Mouse (Mus musculus) stomach, embryonic 16.5 days (tissue): ENCODE results near the gene Fam124b. TPM values are rescaled to one million over a fixed set of nuclear protein-coding genes. Genes with fewer than 3 reads are reported as not detected.

ENCODE experiments used
- ATAC-seq: fragments of 200-750 bp; cut with Nextera tagmentation; 2 replicates; pipeline ENCODE4 v1.8.0; 2017; ENCODE audit warnings: moderate number of reproducible peaks, moderate TSS enrichment; ENCODE audit not compliant: insufficient read depth, low FRiP score
- H3K27ac ChIP-seq: fragments of 300-500 bp; sonication (generic); 2 replicates; pipeline ENCODE4 v1.5.1; 2014; ENCODE audit warnings: low read length
- H3K27me3 ChIP-seq: fragments of 300-500 bp; sonication (generic); 2 replicates; pipeline ENCODE4 v1.6.1; 2014; ENCODE audit warnings: low read length, control low read depth, mixed read lengths; ENCODE audit not compliant: control insufficient read depth, insufficient read depth
- H3K36me3 ChIP-seq: fragments of 300-500 bp; sonication (generic); 2 replicates; pipeline ENCODE4 v1.6.1; 2014; ENCODE audit warnings: low read length; ENCODE audit not compliant: control insufficient read depth, insufficient read depth
- H3K4me1 ChIP-seq: fragments of 300-500 bp; sonication (generic); 2 replicates; pipeline ENCODE4 v1.6.1; 2014; ENCODE audit warnings: low read length, control low read depth, mixed read lengths; ENCODE audit not compliant: control insufficient read depth, insufficient read depth
- H3K4me2 ChIP-seq: fragments of 300-500 bp; sonication (generic); 2 replicates; pipeline ENCODE4 v1.6.1; 2014; ENCODE audit warnings: low read depth, low read length, mixed read lengths
- H3K4me3 ChIP-seq: fragments of 300-500 bp; sonication (generic); replicated peaks from 2 replicates; pipeline ENCODE4 v1.5.1; 2014; ENCODE audit warnings: mild to moderate bottlenecking, low read length
- H3K9ac ChIP-seq: fragments of 300-500 bp; sonication (generic); 2 replicates; pipeline ENCODE4 v1.6.1; 2014; ENCODE audit warnings: low read length
- H3K9me3 ChIP-seq: fragments of 300-500 bp; sonication (generic); replicated peaks from 2 replicates; pipeline ENCODE4 v1.6.1; 2016; ENCODE audit warnings: low read length, control low read depth; ENCODE audit not compliant: control insufficient read depth
- WGBS: fragments of 180-500 bp; shearing (Covaris S2); extraction: QIAGEN DNeasy Blood & Tissue Kit; methylation state at CpG from one replicate; pipeline ENCODE4 v1.1.7; 2014; 5-methylcytosine and 5-hydroxymethylcytosine counted together
- polyA plus RNA-seq: library from polyadenylated mRNA; unstranded; fragments of >200 nt; fragmentation: Nextera tagmentation; extraction: Ambion mirVana; gene quantifications from 2 replicates; pipeline ENCODE4 v1.2.1, GENCODE M21; 2015

Fam124b gene
- polyA plus RNA-seq, 1 experiment from 2014 or later, result 0.71 TPM

DNA sequence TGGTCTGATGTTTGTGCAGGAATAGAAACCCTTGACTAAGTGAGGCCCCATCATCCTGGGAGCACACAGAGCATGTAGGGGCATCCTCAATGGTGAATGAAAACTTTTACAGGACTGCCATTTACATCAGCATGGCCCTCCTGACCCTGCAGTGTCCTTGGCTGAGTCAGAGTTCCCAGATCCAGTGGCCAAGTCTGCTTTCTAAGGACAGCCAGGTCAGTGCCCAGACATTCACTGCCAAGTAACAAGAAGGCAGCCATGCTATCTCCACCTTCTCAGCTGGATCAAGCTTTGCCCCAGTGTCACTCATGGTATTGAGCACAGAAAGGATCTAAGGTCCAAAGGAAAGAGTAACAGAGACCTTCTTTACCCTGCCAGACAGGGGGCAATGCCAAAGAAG lies 58.7 kb downstream of the Fam124b start:
- no peak overlapping the region for H3K27ac ChIP-seq

DNA sequence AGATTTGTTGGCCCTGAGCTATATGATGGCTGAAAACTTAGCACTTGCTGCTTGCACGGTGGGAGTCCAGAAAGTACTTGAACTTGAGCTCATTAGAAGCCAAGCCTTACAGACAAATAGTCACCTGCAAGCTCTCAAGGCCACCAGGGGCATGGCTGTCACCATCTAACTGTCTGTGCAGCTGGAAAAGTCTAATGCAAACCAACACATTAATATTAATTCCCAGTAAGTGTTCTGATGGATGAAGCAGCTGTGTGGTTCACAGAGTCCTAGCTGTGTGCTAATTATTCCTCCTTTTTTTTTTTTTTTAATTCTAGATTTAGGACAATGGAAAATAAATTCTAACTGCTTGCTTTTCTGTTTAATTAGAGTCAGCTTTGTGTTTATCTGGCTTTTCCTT lies 63.4 kb downstream of the Fam124b start:
- H3K36me3 ChIP-seq, result no peaks in the 10 kb centered on the region
- no peak overlapping the region for H3K9ac ChIP-seq
- H3K9me3 ChIP-seq, result no peaks in the 10 kb centered on the region
- no peak overlapping the region for H3K4me2 ChIP-seq
- no peak overlapping the region for H3K4me3 ChIP-seq
- 59% methylated on average over 1 of the region's 1 CpGs for WGBS
- H3K27ac ChIP-seq, result no peak overlapping the region
- no peaks in the 10 kb centered on the region for H3K27me3 ChIP-seq
- no peaks in the 10 kb centered on the region for H3K4me1 ChIP-seq
- ATAC-seq, result no peak

More for the DNA sequence above, 58.7 kb downstream of the Fam124b start:
- H3K4me2 ChIP-seq, result no peak overlapping the region
- H3K9me3 ChIP-seq, result no peaks in the 10 kb centered on the region
- no peak for ATAC-seq
- H3K36me3 ChIP-seq, result no peaks in the 10 kb centered on the region
- no peaks in the 10 kb centered on the region for H3K27me3 ChIP-seq
- H3K4me3 ChIP-seq, result no peak overlapping the region
- no peak overlapping the region for H3K9ac ChIP-seq
- H3K4me1 ChIP-seq, result no peaks in the 10 kb centered on the region

DNA sequence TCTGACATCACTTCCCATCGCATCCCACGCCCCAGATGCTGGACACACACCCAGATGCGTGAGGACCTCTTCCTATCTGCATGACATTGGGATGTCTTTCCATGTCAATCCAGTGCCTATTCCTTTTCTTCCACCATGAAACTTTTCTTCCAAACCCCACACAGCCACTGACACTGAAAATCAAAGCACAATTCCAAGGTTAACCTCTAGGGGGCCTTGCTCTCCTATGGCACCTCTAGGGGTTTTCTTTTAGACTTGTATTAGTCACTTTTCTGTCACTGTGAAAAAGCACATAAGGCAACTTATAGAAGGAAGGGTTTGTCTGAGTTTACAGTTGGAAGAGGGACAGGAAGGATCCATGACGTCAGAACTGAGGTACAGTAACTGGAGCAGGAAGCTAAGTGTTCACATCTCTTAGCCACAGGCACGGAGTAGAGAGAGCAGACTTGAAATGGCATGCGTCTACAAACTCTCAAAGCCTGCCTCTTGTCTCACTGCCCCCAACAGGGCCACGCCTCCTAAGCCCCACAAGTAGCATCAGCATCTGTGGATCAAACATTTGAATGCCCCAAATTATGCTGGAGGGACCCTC lies 65.1 kb downstream of the Fam124b start:
- ATAC-seq, result no peak
- Histone ChIP-seq H3K9ac (no peak overlapping the region), H3K9me3 (no peaks in the 10 kb centered on the region), H3K27me3 (no peaks in the 10 kb centered on the region), H3K4me3 (no peak overlapping the region), H3K36me3 (no peaks in the 10 kb centered on the region), H3K27ac (no peak overlapping the region), H3K4me2 (no peak overlapping the region), H3K4me1 (no peaks in the 10 kb centered on the region)
- 81% methylated on average over 7 of the region's 7 CpGs for WGBS

DNA sequence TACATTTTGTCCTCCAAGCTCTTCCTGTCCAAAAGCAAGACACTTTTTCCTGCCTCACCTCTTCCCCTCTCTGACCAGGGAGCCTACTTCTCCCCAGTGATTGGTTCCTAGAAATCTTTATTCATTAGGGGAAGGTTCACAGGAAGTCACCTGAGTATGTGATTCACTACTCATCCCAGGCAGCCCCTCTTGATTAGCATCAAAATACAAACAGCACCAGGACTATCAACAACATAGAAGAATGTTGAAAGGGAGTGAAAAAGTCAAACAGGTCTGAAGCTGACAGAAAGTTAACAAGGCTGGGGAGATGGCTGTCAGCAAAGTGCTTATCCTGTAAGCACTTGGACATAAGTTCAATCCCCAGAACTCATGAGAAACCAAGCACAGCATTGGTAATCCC lies 67.6 kb downstream of the Fam124b start:
- no peak for ATAC-seq
- Histone ChIP-seq H3K9ac (no peak overlapping the region), H3K4me2 (no peak overlapping the region), H3K27ac (no peak overlapping the region), H3K4me1 (no peaks in the 10 kb centered on the region), H3K9me3 (no peaks in the 10 kb centered on the region), H3K36me3 (no peaks in the 10 kb centered on the region), H3K4me3 (no peak overlapping the region), H3K27me3 (no peaks in the 10 kb centered on the region)

Other genes starting within 250 kb of the Fam124b start
- 29.4 and 30.5 TPM in 2 replicates for gene Cul3, start 122.0 kb upstream of the Fam124b start, polyA plus RNA-seq
- gene Gm45261, start 243.0 kb upstream of the Fam124b start, polyA plus RNA-seq, result not detected in 2 replicates